Mouse (Mus musculus) lung, postnatal 0 days (tissue): ENCODE measurements at regions not wholly inside any gene's neighbourhood (a gene's known extent, or its start where the extent isn't known, plus 50 kb on each side); places are given as distances from the start of the nearest gene placed in this dataset.

Experiments
- CTCF ChIP-seq: IDR thresholded peaks from 2 replicates; pipeline ENCODE4 v1.5.1; 2016; ENCODE audit warnings: antibody characterized with exemption, mild to moderate bottlenecking
- EP300 ChIP-seq: IDR thresholded peaks from 2 replicates; pipeline ENCODE4 v1.6.1; 2016; ENCODE audit warnings: antibody characterized with exemption, mild to moderate bottlenecking, control low read depth

DNA sequence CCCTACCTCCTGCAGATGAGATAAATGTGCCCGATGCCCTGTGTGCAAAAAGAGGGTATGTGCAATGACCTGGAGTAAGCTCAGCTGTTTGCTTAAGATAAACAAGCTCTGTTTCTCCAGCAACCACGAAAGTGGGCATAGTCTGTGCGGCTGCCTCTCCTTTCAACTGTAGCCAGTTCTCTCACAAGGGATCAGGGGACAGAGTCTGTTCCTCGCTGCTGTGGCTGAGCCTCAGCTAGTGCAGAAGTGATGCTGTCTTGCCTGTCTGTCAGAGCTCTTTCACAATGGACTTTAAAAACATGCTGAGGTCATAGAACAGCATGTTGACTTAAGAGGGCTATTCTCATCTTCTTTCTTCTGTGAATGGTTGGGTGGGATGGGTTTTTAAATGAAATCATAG is 406.1 kb upstream of the Klf4 start:
- no peak for TF ChIP-seq CTCF
- TF ChIP-seq EP300 = no peak
